Mouse (Mus musculus): Measurements from ENCODE around the gene Zfp281. TPM values are rescaled to one million over a fixed set of nuclear protein-coding genes. Genes with fewer than 3 reads are reported as not detected.

Gene Zfp281
- polyA plus RNA-seq, 1 experiment from 2014 or later = 33.6 TPM

- Histone ChIP-seq H3K9ac (no peak overlapping the region), H3K4me3 (no peak overlapping the region), H3K9me3 (replicated peaks) (no peaks in the 10 kb centered on the region), H3K27me3 (no peaks in the 10 kb centered on the region), H3K4me1 (no peaks in the 10 kb centered on the region), H3K27ac (no peak overlapping the region), H3K36me3 (no peaks in the 10 kb centered on the region), H3K4me2 (replicated peaks) (no peak overlapping the region)
- 63% methylated on average over 4 of the region's 4 CpGs for WGBS
- no peak for ATAC-seq (ENCODE audit: low FRiP score)
These were observed 19.8 kb downstream of the Zfp281 start for GRCm38 (mm10) chr1:136644486-136644885.

GRCm38 (mm10) chr1:136645849-136646625, 21.3 kb downstream of the Zfp281 start:
- 90% methylated on average over 8 of the region's 8 CpGs for WGBS
- Histone ChIP-seq H3K9me3 (replicated peaks) (no peaks in the 10 kb centered on the region), H3K4me3 (no peak overlapping the region), H3K4me1 (no peaks in the 10 kb centered on the region), H3K27ac (no peak overlapping the region), H3K36me3 (no peaks in the 10 kb centered on the region), H3K4me2 (replicated peaks) (no peak overlapping the region), H3K9ac (no peak overlapping the region), H3K27me3 (no peaks in the 10 kb centered on the region)
- no peak for ATAC-seq (ENCODE audit: low FRiP score)

DNA sequence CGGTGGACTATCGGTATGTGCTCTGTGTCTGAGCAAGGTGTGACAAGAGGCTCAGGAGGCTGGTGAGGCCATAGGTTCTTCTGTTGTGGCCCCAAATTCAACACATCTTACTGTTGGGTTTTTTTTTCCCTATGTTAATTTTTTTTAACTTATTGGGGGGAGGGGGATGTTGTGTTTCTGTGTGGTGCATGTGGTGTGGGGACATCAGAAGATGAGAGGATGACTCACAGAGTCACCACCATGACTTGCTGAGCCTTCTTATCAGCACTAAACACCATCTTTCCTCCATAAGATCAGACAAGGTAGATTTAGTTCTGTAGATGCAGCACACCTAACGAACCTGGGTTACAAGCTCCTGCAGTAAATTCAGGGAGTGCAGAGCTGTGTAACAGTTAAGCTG, 27.4 kb downstream of the Zfp281 start:
- WGBS = 93% methylated on average over 3 of the region's 3 CpGs
- Histone ChIP-seq H3K4me2 (replicated peaks) (no peak overlapping the region), H3K9ac (no peak overlapping the region), H3K36me3 (no peaks in the 10 kb centered on the region), H3K27me3 (no peaks in the 10 kb centered on the region), H3K9me3 (replicated peaks) (no peaks in the 10 kb centered on the region), H3K4me3 (no peak overlapping the region), H3K27ac (no peak overlapping the region), H3K4me1 (no peaks in the 10 kb centered on the region)
- no peak for ATAC-seq (ENCODE audit: low FRiP score)

DNA sequence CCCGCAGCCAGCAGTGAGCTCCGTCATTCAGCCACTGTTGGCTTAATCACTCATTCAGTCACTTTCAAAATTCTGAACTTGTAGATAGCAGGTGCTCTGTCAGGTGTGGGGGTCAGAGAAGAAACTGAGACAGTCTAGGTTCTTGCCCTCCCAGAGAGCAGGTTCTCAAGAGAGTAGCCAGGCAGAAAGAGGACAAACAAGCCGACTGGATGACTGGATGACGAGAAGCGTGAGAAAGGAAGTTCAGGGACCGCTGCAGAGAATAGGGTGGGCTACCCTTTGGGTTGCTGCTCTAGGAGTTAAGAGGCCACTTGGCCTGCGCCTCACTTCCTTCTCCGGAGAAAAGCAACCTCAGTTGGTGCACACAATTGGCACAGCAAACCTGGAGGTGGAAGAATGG, 28.8 kb downstream of the Zfp281 start:
- 85% methylated on average over 8 of the region's 8 CpGs for WGBS
- no peak for ATAC-seq (ENCODE audit: low FRiP score)

DNA sequence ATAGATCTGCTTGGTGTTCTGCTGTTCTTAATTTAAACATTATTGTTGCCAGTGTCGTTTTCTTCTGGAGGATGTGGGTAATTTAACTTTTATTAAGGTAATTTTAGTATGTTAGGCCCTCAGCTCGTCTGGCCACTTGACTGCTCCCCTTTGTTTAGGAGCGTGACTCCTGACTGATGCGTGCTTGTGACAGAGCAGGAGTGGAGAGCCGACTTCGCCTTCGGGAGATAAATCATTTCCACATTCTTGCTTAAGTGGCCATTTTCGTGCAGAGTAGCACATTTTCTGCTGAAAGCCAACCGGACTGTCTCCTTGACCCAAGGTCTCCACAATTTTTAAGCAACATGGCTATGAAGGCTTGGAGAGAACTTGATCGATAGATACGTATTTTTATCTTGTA, 29.7 kb downstream of the Zfp281 start:
- H3K36me3 ChIP-seq = no peaks in the 10 kb centered on the region
- H3K4me3 ChIP-seq = no peak overlapping the region
- ATAC-seq (ENCODE audit: low FRiP score) = no peak
- WGBS = 70% methylated on average over 11 of the region's 11 CpGs
- no peaks in the 10 kb centered on the region for H3K9me3 ChIP-seq (replicated peaks)
- H3K9ac ChIP-seq = no peak overlapping the region
- no peak overlapping the region for H3K27ac ChIP-seq
- no peaks in the 10 kb centered on the region for H3K4me1 ChIP-seq
- H3K4me2 ChIP-seq (replicated peaks) = no peak overlapping the region
- H3K27me3 ChIP-seq = no peaks in the 10 kb centered on the region

More for the DNA sequence above, 28.8 kb downstream of the Zfp281 start:
- Histone ChIP-seq H3K36me3 (no peaks in the 10 kb centered on the region), H3K9me3 (replicated peaks) (no peaks in the 10 kb centered on the region), H3K4me1 (no peaks in the 10 kb centered on the region), H3K4me3 (no peak overlapping the region), H3K27ac (no peak overlapping the region), H3K4me2 (replicated peaks) (no peak overlapping the region), H3K27me3 (no peaks in the 10 kb centered on the region), H3K9ac (no peak overlapping the region)

DNA sequence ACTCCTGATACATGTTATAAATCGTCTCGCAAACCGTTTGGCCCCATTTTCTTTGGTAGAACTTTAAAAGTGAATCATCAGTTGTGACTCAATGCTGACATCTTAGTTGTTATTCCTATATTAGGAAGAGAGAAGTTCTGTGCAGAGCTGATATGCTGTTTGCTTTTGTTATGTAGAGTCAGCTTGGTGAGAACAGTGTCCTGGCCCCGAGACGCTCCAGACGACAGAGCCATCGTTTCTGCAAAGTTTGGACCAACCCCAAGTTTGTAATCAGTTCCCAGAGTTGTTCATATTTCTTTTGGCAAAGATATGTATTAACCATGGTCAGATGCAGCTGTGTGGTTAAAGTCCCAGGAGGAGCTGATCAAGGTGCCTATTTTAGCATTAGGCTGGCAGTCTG, 31.9 kb downstream of the Zfp281 start:
- H3K9me3 ChIP-seq (replicated peaks) = no peaks in the 10 kb centered on the region
- no peak overlapping the region for H3K4me2 ChIP-seq (replicated peaks)
- no peaks in the 10 kb centered on the region for H3K27me3 ChIP-seq
- WGBS = 84% methylated on average over 7 of the region's 7 CpGs
- no peaks in the 10 kb centered on the region for H3K36me3 ChIP-seq
- no peak overlapping the region for H3K4me3 ChIP-seq
- H3K9ac ChIP-seq = no peak overlapping the region
- H3K27ac ChIP-seq = no peak overlapping the region
- no peak for ATAC-seq (ENCODE audit: low FRiP score)
- peaks cover 5% of the 10 kb centered on the region for H3K4me1 ChIP-seq

DNA sequence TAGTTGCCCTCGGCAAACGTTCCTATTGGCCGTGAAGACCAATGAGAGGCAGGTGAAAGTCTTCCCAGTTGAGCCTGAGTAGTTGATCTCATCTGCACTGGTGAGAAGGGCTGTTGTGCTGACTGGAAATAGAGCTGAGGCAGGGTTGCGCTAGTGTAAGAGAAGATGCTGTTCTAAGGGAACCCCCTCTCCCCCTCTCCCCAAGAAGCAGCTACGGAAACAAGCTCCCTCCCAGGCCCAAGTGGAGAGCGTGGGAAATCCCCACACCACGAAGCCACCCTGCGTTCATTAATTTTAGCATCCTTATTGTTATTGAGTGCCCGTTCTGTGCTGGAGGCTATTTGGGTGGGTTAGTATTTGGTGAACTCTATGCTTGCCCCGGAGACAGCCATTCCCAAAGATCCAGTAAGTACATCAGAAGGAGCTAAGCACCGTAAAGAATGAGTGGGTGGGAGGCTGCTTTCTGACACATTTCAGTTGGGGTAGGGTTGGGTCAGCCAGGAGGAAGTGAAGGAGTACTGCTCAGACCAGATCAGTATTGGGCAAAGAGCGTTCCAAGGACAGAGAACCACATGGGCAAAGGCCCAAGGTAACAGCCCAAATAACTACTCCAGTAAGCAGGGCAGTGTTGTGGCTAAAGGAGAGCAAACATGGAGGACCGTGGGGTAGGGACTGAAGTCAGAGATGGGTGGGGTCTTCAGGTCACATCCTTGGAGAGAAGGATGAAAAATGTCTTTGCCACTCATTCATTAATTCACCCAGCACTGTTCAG, 33.9 kb downstream of the Zfp281 start:
- H3K4me3 ChIP-seq = no peak overlapping the region

GRCm38 (mm10) chr1:136659337-136659736, 34.6 kb downstream of the Zfp281 start:
- H3K36me3 ChIP-seq = no peaks in the 10 kb centered on the region
- H3K9ac ChIP-seq = no peak overlapping the region
- no peak for ATAC-seq (ENCODE audit: low FRiP score)

More for the DNA sequence above, 33.9 kb downstream of the Zfp281 start:
- H3K4me1 ChIP-seq = peaks cover 13% of the 10 kb centered on the region
- ATAC-seq (ENCODE audit: low FRiP score) = no peak
- no peak overlapping the region for H3K27ac ChIP-seq
- H3K9ac ChIP-seq = no peak overlapping the region
- no peaks in the 10 kb centered on the region for H3K9me3 ChIP-seq (replicated peaks)
- H3K27me3 ChIP-seq = no peaks in the 10 kb centered on the region
- no peak overlapping the region for H3K4me2 ChIP-seq (replicated peaks)
- WGBS = 88% methylated on average over 13 of the region's 13 CpGs
- H3K36me3 ChIP-seq = no peaks in the 10 kb centered on the region

GRCm38 (mm10) chr1:136659917-136660316, 35.2 kb downstream of the Zfp281 start:
- Histone ChIP-seq H3K9ac (no peak overlapping the region), H3K4me2 (replicated peaks) (no peak overlapping the region), H3K4me3 (no peak overlapping the region), H3K4me1 (peaks cover 13% of the 10 kb centered on the region), H3K27me3 (no peaks in the 10 kb centered on the region), H3K36me3 (no peaks in the 10 kb centered on the region), H3K9me3 (replicated peaks) (no peaks in the 10 kb centered on the region), H3K27ac (no peak overlapping the region)
- WGBS = 64% methylated on average over 9 of the region's 9 CpGs
- no peak for ATAC-seq (ENCODE audit: low FRiP score)

More at GRCm38 (mm10) chr1:136659337-136659736, 34.6 kb downstream of the Zfp281 start:
- H3K4me1 ChIP-seq = peaks cover 13% of the 10 kb centered on the region
- H3K27ac ChIP-seq = no peak overlapping the region
- 89% methylated on average over 9 of the region's 9 CpGs for WGBS
- H3K27me3 ChIP-seq = no peaks in the 10 kb centered on the region
- no peak overlapping the region for H3K4me3 ChIP-seq
- H3K4me2 ChIP-seq (replicated peaks) = no peak overlapping the region
- H3K9me3 ChIP-seq (replicated peaks) = no peaks in the 10 kb centered on the region

GRCm38 (mm10) chr1:136661511-136661910, 36.8 kb downstream of the Zfp281 start:
- Histone ChIP-seq H3K27ac (no peak overlapping the region), H3K4me2 (replicated peaks) (peak overlapping the region; percentile 22; the same call in 1 of the 2 replicates), H3K9ac (no peak overlapping the region), H3K27me3 (no peaks in the 10 kb centered on the region), H3K4me1 (peaks cover 13% of the 10 kb centered on the region), H3K36me3 (no peaks in the 10 kb centered on the region), H3K4me3 (no peak overlapping the region), H3K9me3 (replicated peaks) (no peaks in the 10 kb centered on the region)
- 18% methylated on average over 9 of the region's 9 CpGs for WGBS
- ATAC-seq (ENCODE audit: low FRiP score) = no peak

- Histone ChIP-seq H3K9ac (no peak overlapping the region), H3K27me3 (no peaks in the 10 kb centered on the region), H3K4me2 (replicated peaks) (peak overlapping the region; percentile 22), H3K36me3 (no peaks in the 10 kb centered on the region), H3K9me3 (replicated peaks) (no peaks in the 10 kb centered on the region), H3K27ac (no peak overlapping the region), H3K4me3 (no peak overlapping the region), H3K4me1 (peaks cover 13% of the 10 kb centered on the region)
- no peak for ATAC-seq (ENCODE audit: low FRiP score)
- WGBS = 17% methylated on average over 10 of the region's 10 CpGs
These were observed 37.4 kb downstream of the Zfp281 start for GRCm38 (mm10) chr1:136661939-136662563.

DNA sequence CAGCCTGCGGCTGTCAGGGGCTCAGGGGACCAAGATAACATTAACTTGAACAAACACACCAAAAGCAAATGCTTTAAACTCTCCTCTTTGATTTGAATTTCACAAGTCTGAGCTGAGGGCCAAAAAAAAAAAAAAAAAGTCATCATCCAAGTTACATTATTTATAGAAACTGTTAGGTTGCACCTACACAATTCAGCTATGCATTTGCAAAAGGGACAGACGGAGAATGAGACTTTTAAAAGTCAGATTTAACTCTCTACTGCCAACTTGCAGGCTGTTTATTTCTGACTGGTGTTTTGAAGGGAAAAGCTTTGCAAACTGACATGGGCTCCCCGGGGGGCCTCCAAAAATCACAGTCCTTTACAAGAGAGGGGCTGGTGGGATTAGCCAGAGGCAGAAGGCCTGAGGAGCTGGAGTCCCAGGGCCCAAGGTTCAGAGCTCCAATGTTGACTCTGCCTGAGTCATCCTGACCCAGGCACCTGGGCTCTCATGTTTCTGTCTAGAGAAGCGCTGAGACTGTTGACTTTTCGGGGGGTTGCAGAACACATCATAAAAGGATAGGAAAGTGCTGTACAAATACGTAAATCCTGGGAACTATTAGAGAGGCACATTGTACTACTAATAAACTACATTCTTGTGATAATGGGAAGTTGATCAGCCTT, 40.4 kb downstream of the Zfp281 start:
- peaks cover 13% of the 10 kb centered on the region for H3K4me1 ChIP-seq
- no peak overlapping the region for H3K9ac ChIP-seq
- WGBS = 49% methylated on average over 6 of the region's 6 CpGs
- H3K4me2 ChIP-seq (replicated peaks) = no peak overlapping the region
- no peak for ATAC-seq (ENCODE audit: low FRiP score)
- H3K27me3 ChIP-seq = no peaks in the 10 kb centered on the region
- H3K4me3 ChIP-seq = no peak overlapping the region
- no peaks in the 10 kb centered on the region for H3K36me3 ChIP-seq
- H3K27ac ChIP-seq = no peak overlapping the region
- H3K9me3 ChIP-seq (replicated peaks) = no peaks in the 10 kb centered on the region
